In the genomic region with DNA sequence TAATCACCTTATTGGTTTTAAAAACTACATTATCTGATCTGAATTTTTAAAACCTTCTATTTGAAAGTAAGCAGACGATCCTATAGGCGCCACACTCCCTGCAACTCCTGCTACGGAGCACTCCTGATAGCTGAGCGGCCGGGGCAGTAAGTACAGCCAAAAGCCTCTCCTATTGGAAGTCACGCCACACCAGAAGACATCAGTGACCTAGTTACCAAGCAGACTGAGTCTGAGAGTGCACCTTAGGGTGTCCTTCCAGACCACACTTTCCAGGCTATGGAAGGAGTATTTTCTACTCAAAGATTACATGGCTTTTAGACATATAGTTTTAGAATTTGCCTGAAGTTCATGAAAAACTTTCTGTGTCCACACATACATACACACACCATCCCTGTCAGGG, we compare ENCODE assay signal across 18 mouse cellular contexts. TPM values are rescaled to one million over a fixed set of nuclear protein-coding genes. Genes with fewer than 3 reads are reported as not detected.
DNase-seq lines count a peak whose midpoint lies in the region; ATAC-seq and TF ChIP-seq lines count a peak whose summit lies in the region.
"Had no signal": no experiment of that assay in that cellular context is flagged by ENCODE, and none has a peak within 500 bp of the region (broad histone marks: within the 10 kb centered on the region; RNA-seq: fewer than 3 reads in every experiment).

No protein-coding gene starts in this region.

- peaks cover 63% of the 10 kb centered on the region for H3K36me3 ChIP-seq in erythroblast, embryonic 14.5 days (ENCODE audit: control insufficient read depth)
- H3K36me3 ChIP-seq in kidney, embryonic 14.5 days (ENCODE audit: control insufficient read depth, insufficient read depth, low read length) = no peaks in the 10 kb centered on the region; the same call in 1 of the 2 replicates
- peaks cover 5 to 20% of the 10 kb centered on the region in 2 experiments for H3K36me3 ChIP-seq in MEL (ENCODE audit: control insufficient read depth in 1 of 2, insufficient read depth in 2 of 2, low read length in 2 of 2)
- peaks cover 20% of the 10 kb centered on the region for H3K36me3 ChIP-seq in liver, embryonic 15.5 days (replicated peaks)
- no peaks in the 10 kb centered on the region for H3K36me3 ChIP-seq in midbrain, embryonic 16.5 days (ENCODE audit: control insufficient read depth, insufficient read depth, low read length)
- H3K36me3 ChIP-seq: limb, embryonic 13.5 days; midbrain, embryonic 10.5 days had no signal

- peaks cover 77% of the 10 kb centered on the region for H3K4me1 ChIP-seq in erythroblast, embryonic 14.5 days (ENCODE audit: control insufficient read depth)
- H3K4me1 ChIP-seq in kidney, embryonic 14.5 days (ENCODE audit: control insufficient read depth, insufficient read depth, low read length) = peaks cover 27% of the 10 kb centered on the region; the same call in 1 of the 2 replicates
- peaks cover 3 to 18% of the 10 kb centered on the region in 2 experiments for H3K4me1 ChIP-seq in MEL (ENCODE audit: control insufficient read depth in 1 of 2, insufficient read depth in 2 of 2, low read length in 2 of 2)
- peaks cover 86% of the 10 kb centered on the region for H3K4me1 ChIP-seq in liver, embryonic 15.5 days (replicated peaks)
- 0 out of 2 replicates have a peak, but pooled peaks cover 2% of the 10 kb centered on the region for H3K4me1 ChIP-seq in midbrain, embryonic 16.5 days (ENCODE audit: control insufficient read depth, insufficient read depth, low read length)

- peak; percentile 45 for DNase-seq in kidney, adult 9 months
- DNase-seq in MEL (ENCODE audit: low read depth, low spot score) = peak; percentile 58
- DNase-seq in thymus, postnatal 0 days (ENCODE audit: low spot score) = no peak
- DNase-seq: cerebellum, adult 9-10 months; gastrocnemius, postnatal 14 days; thymus, postnatal 25 days had no signal

- peaks cover 50% of the 10 kb centered on the region for H3K79me2 ChIP-seq in MEL (ENCODE audit: control insufficient read depth, insufficient read depth, low read length, poor library complexity)

- H3K4me2 ChIP-seq in kidney, embryonic 14.5 days (replicated peaks; ENCODE audit: low read depth, low read length) = no peak overlapping the region
- H3K4me2 ChIP-seq in liver, embryonic 15.5 days = peak overlapping the region; percentile 70
- H3K4me2 ChIP-seq in midbrain, embryonic 16.5 days (ENCODE audit: low read length) = no peak overlapping the region
- H3K4me2 ChIP-seq: embryonic facial prominence, embryonic 15.5 days; limb, embryonic 13.5 days had no signal

- no peak overlapping the region for H3K27ac ChIP-seq in kidney, embryonic 14.5 days (ENCODE audit: low read depth, low read length)
- H3K27ac ChIP-seq in MEL (ENCODE audit: control insufficient read depth, low read depth, low read length) = peak overlapping the region; percentile 99
- H3K27ac ChIP-seq in liver, embryonic 15.5 days (replicated peaks) = peak overlapping the region; percentile 99
- no peak overlapping the region for H3K27ac ChIP-seq in midbrain, embryonic 16.5 days (ENCODE audit: low read length)
- H3K27ac ChIP-seq: forebrain, embryonic 10.5 days; hindbrain, postnatal 0 days; midbrain, embryonic 10.5 days had no signal

- H3K9ac ChIP-seq in kidney, embryonic 14.5 days (ENCODE audit: low read depth, low read length) = no peak overlapping the region
- H3K9ac ChIP-seq in MEL (ENCODE audit: control insufficient read depth, low read depth, low read length, poor library complexity, severe bottlenecking) = peak overlapping the region; percentile 78
- peak overlapping the region; percentile 67 for H3K9ac ChIP-seq in liver, embryonic 15.5 days
- H3K9ac ChIP-seq in midbrain, embryonic 16.5 days (ENCODE audit: low read depth, low read length) = no peak overlapping the region
- H3K9ac ChIP-seq: embryonic facial prominence, embryonic 15.5 days; limb, embryonic 13.5 days had no signal

- no peak for TF ChIP-seq EP300 in MEL (IDR thresholded peaks at IDR 0.05; ENCODE audit: low read depth in 1 of 2, low read length in 2 of 2)

- peak; percentile 16 to 24; a peak in 2 of 4 replicates for TF ChIP-seq POLR2A in MEL (IDR thresholded peaks at IDR 0.05; ENCODE audit: control insufficient read depth in 1 of 2, insufficient read depth in 1 of 2, low read depth in 1 of 2, low read length in 2 of 2, poor library complexity in 1 of 2)

- H3K27me3 ChIP-seq in erythroblast, embryonic 14.5 days (ENCODE audit: control insufficient read depth) = no peaks in the 10 kb centered on the region
- H3K27me3 ChIP-seq in kidney, embryonic 14.5 days (ENCODE audit: control insufficient read depth, insufficient read depth, low read length) = no peaks in the 10 kb centered on the region
- no peaks in the 10 kb centered on the region for H3K27me3 ChIP-seq in MEL (ENCODE audit: control insufficient read depth in 1 of 2, insufficient read depth in 2 of 2, low read length in 2 of 2)
- no peaks in the 10 kb centered on the region for H3K27me3 ChIP-seq in liver, embryonic 15.5 days
- H3K27me3 ChIP-seq in midbrain, embryonic 16.5 days (ENCODE audit: control insufficient read depth, insufficient read depth, low read depth, low read length) = no peaks in the 10 kb centered on the region
- H3K27me3 ChIP-seq: embryonic facial prominence, embryonic 15.5 days; limb, embryonic 13.5 days had no signal

- WGBS in kidney, embryonic 14.5 days = 94% methylated on average over 6 of the region's 6 CpGs
- WGBS in liver, embryonic 15.5 days (ENCODE audit: insufficient replicate concordance) = 74% methylated on average over 6 of the region's 6 CpGs
- 95% methylated on average over 6 of the region's 6 CpGs for WGBS in midbrain, embryonic 16.5 days

- no peak for ATAC-seq in erythroblast, adult 5-6 weeks (replicated peaks; ENCODE audit: low FRiP score, poor library complexity, severe bottlenecking)
- no peak for ATAC-seq in kidney, embryonic 14.5 days (ENCODE audit: low FRiP score, low TSS enrichment)
- no peak for ATAC-seq in liver, embryonic 15.5 days (ENCODE audit: insufficient read depth)
- ATAC-seq in midbrain, embryonic 16.5 days = no peak
- ATAC-seq: activated CD4-positive, CD25-positive, alpha-beta regulatory T cell, adult 4 months; forebrain, embryonic 16.5 days; hindbrain, postnatal 0 days had no signal

- no peaks in the 10 kb centered on the region for H3K9me3 ChIP-seq in erythroblast, embryonic 14.5 days (ENCODE audit: control insufficient read depth, low read length)
- no peaks in the 10 kb centered on the region for H3K9me3 ChIP-seq in kidney, embryonic 14.5 days (ENCODE audit: control insufficient read depth, low read length)
- no peaks in the 10 kb centered on the region for H3K9me3 ChIP-seq in MEL (replicated peaks; ENCODE audit: insufficient read depth, low read length)
- no peaks in the 10 kb centered on the region for H3K9me3 ChIP-seq in liver, embryonic 15.5 days (replicated peaks)
- no peaks in the 10 kb centered on the region for H3K9me3 ChIP-seq in midbrain, embryonic 16.5 days (replicated peaks; ENCODE audit: control insufficient read depth, low read length, poor library complexity, severe bottlenecking)
- H3K9me3 ChIP-seq: embryonic facial prominence, embryonic 15.5 days; forebrain, embryonic 10.5 days; limb, embryonic 13.5 days; midbrain, embryonic 10.5 days had no signal

- TF ChIP-seq CTCF in MEL (IDR thresholded peaks at IDR 0.05 in 2 of 3, conservative IDR thresholded peaks at IDR 0.05 in 1 of 3; ENCODE audit: control insufficient read depth in 1 of 3, insufficient read depth in 1 of 3, low read depth in 2 of 3, low read length in 3 of 3, poor library complexity in 1 of 3, severe bottlenecking in 1 of 3) = no peak

- H3K4me3 ChIP-seq in erythroblast, embryonic 14.5 days (replicated peaks) = peak overlapping the region; percentile 64
- no peak overlapping the region for H3K4me3 ChIP-seq in kidney, embryonic 14.5 days (ENCODE audit: low read length)
- peak overlapping the region; percentile 53 to 72 for H3K4me3 ChIP-seq in MEL (ENCODE audit: control insufficient read depth in 1 of 2, insufficient read depth in 1 of 2, low read depth in 2 of 2, low read length in 2 of 2)
- peak overlapping the region; percentile 61 for H3K4me3 ChIP-seq in liver, embryonic 15.5 days (replicated peaks)
- H3K4me3 ChIP-seq in midbrain, embryonic 16.5 days (ENCODE audit: low read depth, low read length) = no peak overlapping the region
- H3K4me3 ChIP-seq: embryonic facial prominence, embryonic 15.5 days; forebrain, embryonic 10.5 days; limb, embryonic 13.5 days; midbrain, embryonic 10.5 days had no signal

- no peak for TF ChIP-seq RAD21 in MEL (IDR thresholded peaks at IDR 0.05; ENCODE audit: low read depth, low read length)

TF ChIP-seq in MEL, 35 proteins besides CTCF, POLR2A, EP300 and RAD21 (continues in another document):
- TF ChIP-seq MEF2A (IDR thresholded peaks at IDR 0.05; ENCODE audit: extremely low read depth, insufficient replicate concordance, low read depth, low read length, poor library complexity, severe bottlenecking) (no peak), MYC (IDR thresholded peaks at IDR 0.05; ENCODE audit: low read depth, low read length) (no peak), POLR2AphosphoS2 (IDR thresholded peaks at IDR 0.05; ENCODE audit: low read length) (no peak), KAT2A (conservative IDR thresholded peaks at IDR 0.05; ENCODE audit: low read depth, low read length) (no peak), JUND (IDR thresholded peaks at IDR 0.05; ENCODE audit: low read depth, low read length) (no peak), CHD2 (IDR thresholded peaks at IDR 0.05; ENCODE audit: low read length) (no peak), MXI1 (IDR thresholded peaks at IDR 0.05; ENCODE audit: low read depth, low read length) (no peak), HCFC1 (IDR thresholded peaks at IDR 0.05; ENCODE audit: low read depth, low read length) (no peak), MAX (IDR thresholded peaks at IDR 0.05; ENCODE audit: low read length) (no peak), TBP (IDR thresholded peaks at IDR 0.05; ENCODE audit: low read depth, low read length) (no peak), ELF1 (IDR thresholded peaks at IDR 0.05; ENCODE audit: low read depth, low read length) (no peak), GATA1 (IDR thresholded peaks at IDR 0.05; ENCODE audit: low read depth, low read length) (no peak), TAL1 (IDR thresholded peaks at IDR 0.05; ENCODE audit: low read length) (no peak)

RNA-seq across cellular contexts. Expression of a gene that starts 47.9 kb away (rescaled TPM):
- 1.6 and 3.1 TPM in 2 replicates for polyA plus RNA-seq in erythroblast, embryonic 14.5 days (2012)
- total RNA-seq in erythroblast, adult 5-6 weeks (2015; ENCODE audit: low replicate concordance) = 374 and 375 TPM in 2 replicates
- 568 and 596 TPM in 2 replicates for total RNA-seq in erythroblast, adult 5-6 weeks (2017; ENCODE audit: low replicate concordance)
- polyA plus RNA-seq in kidney, embryonic 14.5 days (2014; fragmentation: Nextera tagmentation; extraction: Ambion mirVana) = 6.6 and 7.3 TPM in 2 replicates
- total RNA-seq in MEL (2012; rRNA removed) = 13.8 and 15.5 TPM in 2 replicates
- polyA plus RNA-seq in MEL (2012; ENCODE audit: insufficient read depth in 1 of 2, insufficient read length in 2 of 2, low read depth in 1 of 2, low replicate concordance in 2 of 2, missing spikeins in 1 of 2) = 10 to 100 TPM; 20.4 to 39.8 TPM
- 11.0 and 11.9 TPM in 2 replicates for polyA plus RNA-seq in liver, embryonic 15.5 days (2015; fragmentation: Nextera tagmentation; extraction: Ambion mirVana)
- polyA plus RNA-seq in thymus, postnatal 0 days (2015; fragmentation: Nextera tagmentation; extraction: Ambion mirVana) = 11.3 and 13.0 TPM in 2 replicates
- polyA plus RNA-seq in midbrain, embryonic 16.5 days (2015; fragmentation: Nextera tagmentation; extraction: Ambion mirVana) = 3.9 and 4.4 TPM in 2 replicates

Comparison
In these comparisons a context has a peak if more than half of its experiments do, and no peak if none do; other contexts are left out.
1. H3K4me3 ChIP-seq: peak in erythroblast, embryonic 14.5 days (single experiment), MEL (2 of 2) and liver, embryonic 15.5 days (single experiment); none in kidney, embryonic 14.5 days (single experiment) and midbrain, embryonic 16.5 days (single experiment).
2. H3K27ac ChIP-seq: peak in MEL (single experiment) and liver, embryonic 15.5 days (single experiment); none in kidney, embryonic 14.5 days (single experiment) and midbrain, embryonic 16.5 days (single experiment).
3. H3K9ac ChIP-seq: peak in MEL (single experiment) and liver, embryonic 15.5 days (single experiment); none in kidney, embryonic 14.5 days (single experiment) and midbrain, embryonic 16.5 days (single experiment).